Mouse (Mus musculus) erythroblast, embryonic 14.5 days (primary cell): ENCODE measurements around the gene Mbd5.

Experiments
- GATA1 ChIP-seq: IDR thresholded peaks from 2 replicates; pipeline ENCODE4 v1.6.1; 2012; ENCODE audit warnings: low read length, inconsistent platforms, mixed read lengths
- TAL1 ChIP-seq: IDR thresholded peaks from 3 replicates; pipeline ENCODE4 v1.6.1; 2012; ENCODE audit warnings: low read length, inconsistent platforms, mixed read lengths

DNA sequence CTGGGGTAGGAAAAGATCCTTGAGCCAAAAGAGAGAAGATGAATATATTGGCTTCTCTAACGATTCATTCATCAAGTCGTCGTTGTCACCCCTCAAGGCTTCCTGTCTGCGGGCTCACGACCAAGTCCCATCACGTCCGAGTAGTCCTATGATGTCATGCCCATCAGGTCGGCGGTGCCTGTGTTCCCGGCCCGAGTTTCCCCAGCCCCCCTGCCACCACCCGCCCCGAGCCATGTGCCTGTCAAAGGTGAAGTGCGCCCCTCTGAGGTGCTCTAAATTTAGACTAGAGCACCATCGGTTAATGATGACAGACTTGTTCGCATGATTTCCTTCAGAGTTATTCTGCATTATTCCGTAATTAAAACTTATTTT lies 418.2 kb downstream of the Mbd5 start:
- TF ChIP-seq GATA1 (no peak), TAL1 (no peak)
